Mouse (Mus musculus) embryo, embryonic 11.5 days (tissue): Measurements from ENCODE around the gene Cryzl2.

ENCODE experiments used
- DNase-seq: peaks from one replicate; pipeline ENCODE4 v3.0.0-alpha.2; 2012; ENCODE audit warnings: low read depth, low spot score

Cryzl2 gene

DNA sequence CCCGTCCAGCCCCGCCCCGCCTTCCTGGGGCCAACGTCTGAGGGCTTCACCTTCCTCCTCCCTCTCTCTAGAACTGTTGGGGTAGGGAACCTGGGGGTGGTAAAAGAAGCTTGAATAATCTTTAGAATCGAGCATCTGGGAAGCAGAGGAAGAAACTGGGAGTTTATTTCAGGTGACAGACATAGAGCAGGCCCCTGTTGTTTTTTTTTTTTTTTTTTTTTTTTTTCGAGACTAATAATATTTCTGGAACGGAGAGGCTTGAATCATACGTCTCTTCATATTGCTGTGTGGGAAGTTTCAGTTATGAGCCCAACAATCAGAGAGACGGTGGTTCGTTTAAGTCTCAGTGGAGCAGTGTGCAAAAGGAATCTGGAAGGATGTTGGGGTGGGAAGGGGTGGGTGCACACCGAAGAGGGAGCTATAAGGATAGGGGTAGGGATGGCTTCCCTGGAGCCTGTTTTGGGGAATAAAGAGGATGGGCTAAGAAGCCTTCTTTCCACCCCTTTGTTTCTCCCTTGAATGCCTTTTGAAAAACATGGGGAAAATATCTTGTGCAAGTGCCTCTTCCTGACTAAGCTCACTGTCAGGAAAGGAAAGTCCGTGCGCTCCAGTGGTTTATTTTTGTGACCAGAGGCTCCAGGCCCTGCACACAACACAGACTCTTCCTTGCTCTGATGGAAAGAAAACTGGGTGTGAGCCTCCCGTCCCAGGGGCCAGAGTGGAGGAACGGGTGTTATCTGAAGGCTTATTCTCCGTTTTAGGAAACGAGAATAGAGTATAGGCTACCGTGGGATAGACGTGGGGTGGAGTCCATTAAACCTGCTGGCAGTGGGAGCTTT, 14.4 kb upstream of the Cryzl2 start:
- DNase-seq: no peak

GRCm38 (mm10) chr1:157444632-157445300, 13.6 kb upstream of the Cryzl2 start:
- DNase-seq: no peak

DNA sequence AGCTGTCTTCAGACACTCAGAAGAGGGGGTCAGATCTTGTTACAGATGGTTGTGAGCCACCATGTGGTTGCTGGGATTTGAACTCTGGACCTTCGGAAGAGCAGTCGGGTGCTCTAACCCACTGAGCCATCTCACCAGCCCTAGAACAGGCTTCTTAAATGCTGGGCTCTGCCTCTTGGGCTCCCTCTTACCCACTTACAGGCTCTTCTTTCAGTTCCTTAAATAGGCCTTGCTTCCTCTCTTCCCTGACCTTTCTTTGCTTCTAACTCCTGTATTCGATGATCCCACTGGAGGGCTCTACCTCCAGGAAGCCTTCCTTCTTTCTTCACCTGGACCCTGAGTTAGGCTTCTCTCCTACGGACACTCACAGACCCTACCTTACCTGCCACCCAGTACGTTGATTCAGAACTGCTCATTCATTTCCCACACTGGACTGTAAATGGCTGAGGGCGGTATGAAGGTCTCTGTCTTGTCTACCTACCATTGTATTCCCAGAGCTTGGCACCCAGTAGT, 12.9 kb upstream of the Cryzl2 start:
- DNase-seq: no peak

- DNase-seq: no peak
These were observed 12.1 kb upstream of the Cryzl2 start for GRCm38 (mm10) chr1:157446325-157446724.

DNA sequence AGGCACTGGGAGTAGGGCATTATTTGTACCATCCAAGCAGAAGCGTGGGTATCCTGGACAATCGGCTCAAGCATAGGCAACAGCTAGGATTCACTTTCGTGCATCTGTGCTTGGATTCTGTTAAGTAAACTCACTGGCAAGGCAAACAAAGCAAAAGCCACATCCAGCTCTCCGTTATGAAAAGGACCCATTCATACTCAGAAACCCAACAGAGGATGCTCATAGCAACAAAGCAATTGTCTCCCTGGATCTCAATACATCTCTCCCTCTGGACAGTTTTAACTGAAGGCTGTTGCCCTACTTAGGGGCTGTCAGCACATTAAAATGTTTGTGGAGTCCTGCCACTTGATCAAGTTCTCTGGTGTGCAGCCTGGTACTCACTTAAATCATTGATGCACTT, 11.2 kb upstream of the Cryzl2 start:
- no peak for DNase-seq

DNA sequence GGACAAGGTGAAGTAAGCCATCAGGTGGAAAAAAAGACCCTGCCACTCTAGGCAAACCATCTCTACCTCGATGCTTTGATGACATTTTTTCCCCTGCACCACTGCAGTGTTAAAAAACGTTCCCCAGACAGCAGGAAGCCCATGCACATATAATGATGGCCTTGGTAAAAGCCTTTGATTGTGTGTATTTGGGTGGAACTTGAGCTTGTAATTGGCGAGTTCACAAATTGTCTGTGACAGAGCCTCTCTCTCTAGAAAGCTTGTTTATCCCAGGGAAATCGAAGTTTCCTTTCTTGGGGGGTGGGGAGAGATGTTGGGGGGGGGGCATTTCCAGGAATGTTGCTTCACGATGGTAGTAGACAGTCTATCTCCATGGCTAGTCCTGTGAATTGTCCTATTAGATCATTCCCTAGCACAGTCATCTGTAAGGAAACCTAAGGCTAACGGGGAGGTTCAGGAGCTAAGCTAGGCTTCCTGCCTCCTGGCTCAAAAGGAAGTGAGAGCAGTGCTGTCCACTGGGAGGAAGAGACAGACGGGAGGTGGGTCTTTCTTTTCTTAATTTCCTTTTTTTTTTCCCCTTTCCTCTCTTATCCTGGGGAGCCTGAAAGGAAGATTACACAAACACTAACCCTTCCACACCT, 10.1 kb upstream of the Cryzl2 start:
- DNase-seq: no peak

GRCm38 (mm10) chr1:157448805-157449188, 9.6 kb upstream of the Cryzl2 start:
- DNase-seq: no peak

- no peak for DNase-seq
These were observed 8.8 kb upstream of the Cryzl2 start for GRCm38 (mm10) chr1:157449532-157449931.

- no peak for DNase-seq
These were observed 8.3 kb upstream of the Cryzl2 start for GRCm38 (mm10) chr1:157449981-157450636.

- no peak for DNase-seq
These were observed 6.1 kb upstream of the Cryzl2 start for GRCm38 (mm10) chr1:157452284-157452683.

DNA sequence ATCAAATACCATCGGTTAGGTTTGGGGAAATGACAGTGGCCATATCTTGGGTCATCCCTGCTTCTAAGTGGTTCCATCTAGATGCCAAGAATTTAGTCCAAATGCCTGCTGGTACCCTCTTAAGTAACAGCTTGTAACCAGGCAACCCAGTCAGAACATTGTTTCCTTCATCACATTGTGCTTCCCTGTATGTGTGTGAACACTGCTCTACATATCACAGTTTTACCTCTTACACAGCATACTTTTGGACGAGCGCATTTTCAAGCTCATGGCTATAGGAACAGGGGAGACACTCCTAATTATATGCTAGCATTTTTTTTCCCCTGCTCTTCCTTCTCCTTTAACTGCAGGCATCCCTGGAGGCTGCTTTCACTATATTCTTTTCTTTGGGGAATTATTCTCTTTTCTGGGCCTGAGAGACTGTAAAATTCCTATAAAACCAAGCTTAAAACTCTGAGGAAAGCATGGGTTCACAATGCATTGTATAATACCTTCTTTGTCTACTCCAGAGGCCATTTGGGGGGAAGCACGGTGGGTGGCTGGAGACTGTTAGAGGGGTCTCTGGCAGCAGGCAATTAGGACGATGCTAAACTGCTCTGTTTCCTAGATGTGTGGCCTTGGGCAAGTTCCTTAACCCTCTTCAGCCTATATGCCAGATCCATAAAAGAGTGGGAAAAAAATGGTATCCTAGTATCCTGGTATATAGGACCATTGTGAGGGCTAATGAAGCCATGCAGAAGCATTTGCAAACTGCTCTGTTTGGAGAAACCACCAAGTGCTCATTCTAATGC, 5.4 kb upstream of the Cryzl2 start:
- no peak for DNase-seq

- no peak for DNase-seq
These were observed 3.5 kb upstream of the Cryzl2 start for GRCm38 (mm10) chr1:157454876-157455275.

DNA sequence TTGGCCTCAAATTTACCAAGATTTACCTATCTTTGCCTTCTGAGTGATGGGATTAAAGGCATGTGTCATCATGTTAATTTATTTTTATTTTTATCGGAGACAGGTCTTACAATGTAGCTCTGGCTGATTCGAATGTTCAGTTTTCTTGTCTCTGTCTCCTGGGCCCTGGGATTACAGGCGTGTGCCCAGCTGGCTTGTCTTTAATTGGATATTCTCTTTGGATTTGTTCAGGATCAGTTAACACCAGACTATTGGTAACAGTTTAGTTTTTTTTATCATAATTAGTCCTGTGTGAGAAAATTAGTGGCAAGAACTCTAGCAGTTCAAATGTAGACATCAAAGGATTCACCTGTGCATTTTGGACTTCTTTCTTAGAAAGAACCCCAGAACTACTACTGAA, 588 bp upstream of the Cryzl2 start:
- DNase-seq: no peak

DNA sequence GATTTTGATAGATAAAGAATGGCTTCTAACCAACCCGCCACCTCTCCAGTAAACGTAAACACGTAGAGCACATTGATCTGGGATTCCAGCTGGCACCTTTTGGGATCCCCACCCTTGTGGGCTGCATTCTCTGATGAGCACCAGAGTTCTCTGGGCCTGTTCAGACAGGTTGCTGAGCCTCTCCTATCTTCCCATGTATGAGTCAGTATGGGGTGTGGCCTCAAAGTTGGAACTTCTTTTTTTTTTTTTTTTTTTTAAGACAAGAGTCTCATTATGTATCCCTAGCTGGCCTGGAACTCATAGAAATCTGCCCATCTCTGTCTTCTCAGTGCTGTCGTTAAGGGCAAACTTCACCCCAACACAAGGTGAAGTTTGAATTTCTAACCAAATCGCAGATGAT, 1.5 kb downstream of the Cryzl2 start:
- no peak for DNase-seq

DNA sequence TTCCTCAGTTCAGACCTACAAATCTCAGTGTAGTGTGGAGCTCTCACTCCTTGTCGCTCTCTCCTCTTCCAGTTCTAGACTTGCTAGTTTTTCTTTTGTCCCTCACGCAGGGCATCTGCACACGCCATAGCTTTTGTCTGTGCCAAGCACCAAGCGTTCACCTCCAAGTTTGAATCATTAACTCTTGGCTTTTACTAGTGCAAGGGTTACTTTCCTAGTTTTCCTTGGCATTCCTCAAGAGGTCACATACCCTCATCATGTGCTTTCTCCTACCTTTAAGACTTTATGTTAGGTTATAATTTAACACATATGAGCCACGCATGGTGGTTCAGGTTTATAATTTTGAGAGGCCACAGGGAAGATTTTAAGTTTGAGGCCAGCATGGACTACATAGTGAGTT, 2.9 kb downstream of the Cryzl2 start:
- DNase-seq: no peak

GRCm38 (mm10) chr1:157462336-157462735, 4.0 kb downstream of the Cryzl2 start:
- no peak for DNase-seq

GRCm38 (mm10) chr1:157465194-157465593, 6.8 kb downstream of the Cryzl2 start:
- no peak for DNase-seq

DNA sequence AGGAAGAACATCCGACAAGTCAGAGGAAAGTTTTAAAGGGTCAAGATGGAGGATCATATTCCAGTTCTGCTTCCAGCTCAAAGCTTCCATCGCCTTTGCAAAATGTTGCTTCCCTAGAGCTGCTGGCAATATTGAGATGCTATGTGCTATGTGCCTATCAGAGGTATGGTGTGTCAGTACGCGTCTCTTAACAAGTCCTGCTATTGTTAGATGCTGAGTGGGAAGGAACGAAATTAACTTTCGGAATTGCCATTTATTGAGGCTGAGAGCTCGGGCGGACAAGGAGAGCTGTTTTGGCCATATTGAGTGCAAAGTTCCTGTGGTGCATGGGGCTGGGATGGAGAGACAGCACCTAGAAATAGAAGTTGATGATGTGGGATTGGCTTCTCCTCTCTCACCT, 9.5 kb downstream of the Cryzl2 start:
- no peak for DNase-seq

DNA sequence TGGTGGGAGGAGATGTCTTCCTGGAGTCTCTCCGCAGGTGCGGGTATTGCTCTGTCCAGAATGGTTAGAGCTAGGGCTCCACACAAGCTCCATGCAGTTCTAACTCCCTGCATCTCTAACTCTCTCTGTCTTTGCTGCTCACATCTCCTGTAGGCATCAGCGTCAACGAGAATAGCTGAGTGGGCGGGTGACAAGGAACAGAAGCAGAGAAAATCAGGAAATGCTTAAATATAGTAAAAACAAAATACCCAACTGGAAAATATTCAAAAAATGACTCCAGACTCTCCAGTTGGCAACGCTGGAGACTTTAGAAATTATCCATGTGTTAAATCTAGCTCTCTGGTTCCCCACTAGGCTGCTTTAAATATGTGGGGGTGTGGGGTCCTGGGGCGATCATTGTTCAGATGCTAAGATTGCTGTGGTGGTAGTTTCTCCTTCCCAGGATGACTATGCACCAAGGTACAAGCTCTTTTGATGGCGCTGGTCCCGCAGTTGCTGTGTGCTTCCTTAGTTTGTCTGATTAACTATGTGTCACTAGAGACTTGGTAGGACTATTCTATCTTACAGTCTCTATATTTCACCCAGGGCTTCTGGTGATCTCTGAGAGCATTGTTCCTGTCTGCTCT, 12.5 kb downstream of the Cryzl2 start:
- DNase-seq: no peak

DNA sequence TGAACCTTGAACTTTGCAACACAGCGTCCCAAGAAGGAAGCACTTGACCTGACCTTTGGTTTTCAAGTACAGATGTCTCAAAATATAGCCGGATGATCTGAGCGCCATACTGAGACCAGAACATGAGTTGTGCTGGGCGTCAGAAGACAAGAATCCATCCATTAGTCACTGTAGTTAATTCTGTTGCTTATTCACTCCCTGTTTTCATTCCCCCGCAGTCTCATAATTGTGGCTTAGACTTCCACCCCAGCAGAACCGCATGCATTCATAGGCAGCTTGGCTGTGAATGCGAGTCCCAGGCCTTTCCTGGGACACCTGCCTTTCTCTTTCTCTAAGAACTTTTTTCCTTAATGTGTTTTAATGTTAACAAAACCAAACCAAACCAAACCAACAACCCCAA, 14.3 kb downstream of the Cryzl2 start:
- DNase-seq: no peak

- DNase-seq: no peak
These were observed 16.5 kb downstream of the Cryzl2 start for GRCm38 (mm10) chr1:157474865-157475264.
